Mouse (Mus musculus): ENCODE measurements around the gene Hpse2. TPM values are rescaled to one million over a fixed set of nuclear protein-coding genes. Genes with fewer than 3 reads are reported as not detected.
A peak's percentile ranks its signal among the peaks of the same experiment; 100 is the strongest.

The Hpse2 gene
- total RNA-seq, 1 experiment from 2014 or later: not detected

- ATAC-seq (replicated peaks; ENCODE audit: low read depth, poor library complexity, severe bottlenecking): no peak
These were observed 642.3 kb downstream of the Hpse2 start for GRCm38 (mm10) chr19:42745869-42746224.

DNA sequence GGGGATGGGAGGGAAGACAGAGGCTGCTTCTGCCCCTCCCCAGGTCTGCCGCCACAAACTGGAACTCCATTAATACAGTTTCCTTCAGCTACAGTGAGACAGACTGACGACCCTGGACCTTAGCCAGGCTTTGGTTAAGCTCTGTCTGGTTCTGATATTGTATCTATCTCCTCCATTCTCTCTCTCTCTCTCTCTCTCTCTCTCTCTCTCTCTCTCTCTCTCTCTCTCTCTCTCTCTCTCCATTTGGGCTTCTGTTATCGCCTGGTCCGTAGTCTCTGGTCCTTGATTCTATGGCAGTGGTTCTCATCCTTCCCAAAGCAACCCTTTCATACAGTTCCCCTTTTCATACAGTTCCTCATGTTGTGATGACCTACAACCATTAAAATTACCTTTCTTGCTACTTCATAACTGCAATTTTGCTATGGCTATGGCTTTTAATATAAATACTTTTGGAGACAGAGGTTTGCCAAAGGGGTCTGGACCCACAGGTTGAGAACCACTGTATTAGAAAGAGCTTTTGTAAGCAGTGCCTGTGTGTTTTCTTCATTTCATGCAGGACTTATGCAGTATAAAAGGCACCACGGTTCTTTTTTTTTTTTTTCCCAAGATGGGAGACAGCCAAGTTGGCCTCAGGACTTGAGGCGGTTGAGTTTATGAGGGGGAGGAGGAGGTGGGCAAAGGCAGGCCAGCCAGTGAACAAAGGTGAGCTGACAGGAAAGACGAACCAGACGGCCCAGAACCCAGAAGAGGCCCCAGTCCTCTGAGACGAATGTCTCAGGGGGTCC is 642.9 kb downstream of the Hpse2 start:
- ATAC-seq (replicated peaks; ENCODE audit: low read depth, poor library complexity, severe bottlenecking): peak; percentile 7

DNA sequence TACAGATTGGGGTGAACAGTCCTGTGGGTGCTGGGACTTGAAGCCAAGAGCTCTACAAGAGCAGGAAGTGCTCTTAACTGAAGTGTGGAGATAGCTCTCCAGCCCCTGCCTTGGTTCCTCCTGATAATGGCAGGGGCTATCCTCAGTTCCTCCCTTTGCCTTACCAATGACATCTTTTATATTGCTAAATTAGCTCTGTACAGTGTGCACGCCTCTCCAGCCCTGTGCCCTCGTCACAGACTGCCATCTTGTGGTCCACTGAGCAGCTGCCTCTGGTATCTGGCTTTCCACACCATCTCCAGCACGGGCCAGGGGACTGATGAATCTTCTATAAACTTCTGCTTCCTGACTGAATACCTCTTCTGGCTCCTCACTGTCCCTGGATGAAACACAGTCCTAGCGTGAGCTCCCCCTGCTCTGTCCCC is 644.0 kb downstream of the Hpse2 start:
- peak; percentile 86 for ATAC-seq (replicated peaks; ENCODE audit: low read depth, poor library complexity, severe bottlenecking)

- no peak for ATAC-seq (replicated peaks; ENCODE audit: low read depth, poor library complexity, severe bottlenecking)
These were observed 644.9 kb downstream of the Hpse2 start for GRCm38 (mm10) chr19:42743261-42743660.

GRCm38 (mm10) chr19:42741884-42742283 is 646.3 kb downstream of the Hpse2 start:
- no peak for ATAC-seq (replicated peaks; ENCODE audit: low read depth, poor library complexity, severe bottlenecking)

DNA sequence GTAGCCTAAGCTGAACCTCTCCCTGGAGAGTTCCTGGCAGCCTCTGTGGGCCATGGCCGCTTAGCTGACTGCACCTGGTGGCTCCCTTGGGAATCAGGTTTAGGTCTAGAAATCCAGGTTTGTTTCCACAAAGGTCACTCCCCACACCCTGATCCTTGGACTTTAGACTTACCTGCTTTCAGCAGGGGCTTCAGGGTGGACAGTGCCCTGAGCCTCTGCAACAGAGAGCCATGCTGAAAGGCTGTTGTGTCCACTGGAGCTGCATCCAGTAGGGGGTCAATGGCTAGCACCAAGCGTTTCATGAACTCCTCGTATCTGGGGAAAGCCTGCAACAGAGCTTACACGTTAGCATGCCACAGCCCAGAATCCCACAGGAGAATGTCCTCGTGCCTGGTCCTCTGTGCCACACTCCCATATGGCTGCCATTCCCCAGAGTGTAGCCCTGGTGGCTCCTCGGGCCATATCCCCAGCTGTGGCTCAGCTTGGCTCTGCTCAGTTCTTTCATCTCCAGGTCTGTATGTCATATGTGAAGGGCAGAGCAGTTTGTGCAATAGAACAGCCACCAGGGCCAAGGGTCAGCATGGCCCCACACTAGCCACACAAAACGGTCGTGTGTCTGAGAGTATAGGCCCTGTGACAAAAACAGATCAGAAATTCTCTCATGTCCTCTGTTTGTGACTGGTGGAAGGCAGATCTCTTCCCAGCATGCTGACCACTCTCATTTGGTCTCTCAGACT is 647.8 kb downstream of the Hpse2 start:
- ATAC-seq (replicated peaks; ENCODE audit: low read depth, poor library complexity, severe bottlenecking): no peak

GRCm38 (mm10) chr19:42739734-42740133 is 648.4 kb downstream of the Hpse2 start:
- ATAC-seq (replicated peaks; ENCODE audit: low read depth, poor library complexity, severe bottlenecking): no peak

DNA sequence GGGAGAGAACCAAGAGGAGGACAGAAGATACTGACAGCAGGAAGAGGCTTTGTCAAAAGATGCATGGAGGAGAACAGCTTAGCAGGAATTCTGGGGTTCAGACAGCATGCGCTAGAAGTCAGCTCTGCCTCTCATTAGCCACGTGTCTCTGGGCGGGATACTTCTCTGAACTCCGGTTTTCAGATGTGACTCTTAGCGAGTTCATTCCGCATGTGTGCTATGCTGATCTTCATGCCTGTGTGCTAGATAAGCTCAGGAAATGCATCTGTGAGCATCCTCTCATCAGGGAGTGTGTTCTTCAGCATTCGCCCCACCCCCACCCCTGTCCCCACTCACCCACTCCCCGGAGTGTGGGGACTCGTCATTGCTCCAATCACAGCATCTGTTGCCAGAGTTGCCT is 650.4 kb downstream of the Hpse2 start:
- ATAC-seq (replicated peaks; ENCODE audit: low read depth, poor library complexity, severe bottlenecking): no peak

Other genes starting within 250 kb of the Hpse2 start
- gene Cnnm1, start 52.1 kb upstream of the Hpse2 start, total RNA-seq (2017): 0.73 TPM in 1 of 2 replicates, not detected in the other
- gene Got1, start 136.2 kb upstream of the Hpse2 start, total RNA-seq (2017): 18.0 and 20.6 TPM in 2 replicates
- gene Nkx2-3, start 224.0 kb upstream of the Hpse2 start, total RNA-seq (2017): 0.64 and 2.5 TPM in 2 replicates